In genomic region chr4:59780568-59780967, GRCm38 (mm10) we compare ENCODE assay signal across 11 mouse cellular contexts. TPM values are rescaled to one million over a fixed set of nuclear protein-coding genes. Genes with fewer than 3 reads are reported as not detected.
DNase-seq lines count a peak whose midpoint lies in the region; ATAC-seq and TF ChIP-seq lines count a peak whose summit lies in the region.
"Had no signal": no experiment of that assay in that cellular context is flagged by ENCODE, and none has a peak within 500 bp of the region (broad histone marks: within the 10 kb centered on the region; RNA-seq: fewer than 3 reads in every experiment).

No protein-coding gene starts in this region.

- no peak overlapping the region for H3K27ac ChIP-seq in hindbrain, embryonic 14.5 days
- no peak overlapping the region for H3K27ac ChIP-seq in hindbrain, embryonic 10.5 days
- no peak overlapping the region for H3K27ac ChIP-seq in lung, postnatal 0 days (ENCODE audit: low read length)
- H3K27ac ChIP-seq: liver, embryonic 15.5 days; stomach, embryonic 15.5 days had no signal

- peak; percentile 69 for DNase-seq in hindbrain, embryonic 14.5 days (ENCODE audit: low spot score)
- no peak for DNase-seq in hindbrain, embryonic 10.5 days (ENCODE audit: low spot score)
- peak; percentile 69 for DNase-seq in lung, postnatal 0 days (ENCODE audit: low spot score)
- no peak for DNase-seq in lung, postnatal 4 days
- DNase-seq in R1 (ENCODE audit: low read depth, low spot score): peak; percentile 41
- peak; percentile 61 for DNase-seq in lung, postnatal 36 days
- no peak for DNase-seq in heart, postnatal 36 days
- no peak for DNase-seq in gastrocnemius, adult 8-10 months (ENCODE audit: low spot score in 2 of 2)

- peaks cover 5% of the 10 kb centered on the region for H3K4me1 ChIP-seq in hindbrain, embryonic 14.5 days (replicated peaks; ENCODE audit: control insufficient read depth, insufficient read depth, low read length)
- peaks cover 14% of the 10 kb centered on the region for H3K4me1 ChIP-seq in hindbrain, embryonic 10.5 days (replicated peaks)
- peaks cover 4% of the 10 kb centered on the region; the same call in 1 of the 2 replicates for H3K4me1 ChIP-seq in lung, postnatal 0 days (ENCODE audit: insufficient read depth, low read depth, low read length)

- no peak for TF ChIP-seq EP300 in lung, postnatal 0 days (IDR thresholded peaks at IDR 0.05)

- peaks cover 6% of the 10 kb centered on the region; the same call in 1 of the 2 replicates for H3K36me3 ChIP-seq in hindbrain, embryonic 14.5 days (replicated peaks; ENCODE audit: control insufficient read depth, insufficient read depth)
- H3K36me3 ChIP-seq in hindbrain, embryonic 10.5 days: peaks cover 42% of the 10 kb centered on the region
- no peaks in the 10 kb centered on the region for H3K36me3 ChIP-seq in lung, postnatal 0 days (ENCODE audit: insufficient read depth, low read length)

- peak; percentile 73 for TF ChIP-seq CTCF in lung, postnatal 0 days (IDR thresholded peaks at IDR 0.05)

- WGBS in hindbrain, embryonic 14.5 days: 13% methylated on average over 1 of the region's 1 CpGs
- WGBS in hindbrain, embryonic 10.5 days: 45% methylated on average over 1 of the region's 1 CpGs
- WGBS in lung, postnatal 0 days: 20% methylated on average over 1 of the region's 1 CpGs

- intact Hi-C loops in heart, postnatal 36 days (cut with DNase I): no loop called here

- H3K9me3 ChIP-seq in hindbrain, embryonic 14.5 days (ENCODE audit: control insufficient read depth, low read length): no peaks in the 10 kb centered on the region
- H3K9me3 ChIP-seq in hindbrain, embryonic 10.5 days: no peaks in the 10 kb centered on the region
- no peaks in the 10 kb centered on the region for H3K9me3 ChIP-seq in lung, postnatal 0 days (ENCODE audit: low read length)
- H3K9me3 ChIP-seq: liver, embryonic 15.5 days; stomach, embryonic 15.5 days had no signal

- H3K4me2 ChIP-seq in hindbrain, embryonic 14.5 days (replicated peaks): no peak overlapping the region
- no peak overlapping the region for H3K4me2 ChIP-seq in lung, postnatal 0 days (replicated peaks; ENCODE audit: low read depth, low read length)
- H3K4me2 ChIP-seq: liver, embryonic 15.5 days; stomach, embryonic 15.5 days had no signal

- no peak for ATAC-seq in hindbrain, embryonic 14.5 days (ENCODE audit: low FRiP score)
- ATAC-seq in lung, postnatal 0 days: no peak

- no peak overlapping the region for H3K4me3 ChIP-seq in hindbrain, embryonic 14.5 days (replicated peaks; ENCODE audit: low read length)
- no peak overlapping the region for H3K4me3 ChIP-seq in hindbrain, embryonic 10.5 days
- no peak overlapping the region for H3K4me3 ChIP-seq in lung, postnatal 0 days (ENCODE audit: low read depth, low read length)
- H3K4me3 ChIP-seq: liver, embryonic 15.5 days; myocyte; stomach, embryonic 15.5 days had no signal

- H3K9ac ChIP-seq in hindbrain, embryonic 14.5 days: no peak overlapping the region
- H3K9ac ChIP-seq in lung, postnatal 0 days (replicated peaks; ENCODE audit: low read depth): no peak overlapping the region
- H3K9ac ChIP-seq: liver, embryonic 15.5 days; stomach, embryonic 15.5 days had no signal

- H3K27me3 ChIP-seq in hindbrain, embryonic 14.5 days (ENCODE audit: control insufficient read depth, insufficient read depth, low read length): no peaks in the 10 kb centered on the region
- H3K27me3 ChIP-seq in hindbrain, embryonic 10.5 days (ENCODE audit: insufficient read depth, poor library complexity, severe bottlenecking): no peaks in the 10 kb centered on the region
- H3K27me3 ChIP-seq in lung, postnatal 0 days (replicated peaks; ENCODE audit: insufficient read depth, low read length): no peaks in the 10 kb centered on the region
- H3K27me3 ChIP-seq: liver, embryonic 15.5 days; stomach, embryonic 15.5 days had no signal

RNA-seq across cellular contexts. Expression of gene Inip, which starts 20.8 kb away (rescaled TPM):
- polyA plus RNA-seq in hindbrain, embryonic 14.5 days (2014; fragmentation: Nextera tagmentation; extraction: Ambion mirVana): 52.2 and 52.7 TPM in 2 replicates
- 86.7 and 103 TPM in 2 replicates for polyA plus RNA-seq in hindbrain, embryonic 10.5 days (2016; fragmentation: Nextera tagmentation; extraction: Ambion mirVana)
- polyA plus RNA-seq in lung, postnatal 0 days (2015; fragmentation: Nextera tagmentation; extraction: Ambion mirVana): 25.9 and 26.8 TPM in 2 replicates
- total RNA-seq in heart, postnatal 36 days (2021): 1 to 10 TPM; 8.3 to 8.7 TPM
- 1 to 10 TPM; 2.4 to 3.8 (median 3.0) TPM for total RNA-seq in gastrocnemius, adult 8-10 months (2022)

RNA-seq across cellular contexts. Expression of gene Snx30, which starts 25.1 kb away (rescaled TPM):
- 21.9 and 29.2 TPM in 2 replicates for polyA plus RNA-seq in hindbrain, embryonic 14.5 days (2014; fragmentation: Nextera tagmentation; extraction: Ambion mirVana)
- 14.4 and 14.6 TPM in 2 replicates for polyA plus RNA-seq in hindbrain, embryonic 10.5 days (2016; fragmentation: Nextera tagmentation; extraction: Ambion mirVana)
- 12.0 and 13.2 TPM in 2 replicates for polyA plus RNA-seq in lung, postnatal 0 days (2015; fragmentation: Nextera tagmentation; extraction: Ambion mirVana)
- 1 to 10 TPM; 5.6 to 6.4 TPM for total RNA-seq in heart, postnatal 36 days (2021)
- total RNA-seq in gastrocnemius, adult 8-10 months (2022): 1 to 10 TPM; 2.9 to 4.5 (median 3.8) TPM

Comparison
In these comparisons a context has a peak if more than half of its experiments do, and no peak if none do; other contexts are left out.
1. DNase-seq: peak in hindbrain, embryonic 14.5 days (single experiment), lung, postnatal 0 days (single experiment), R1 (single experiment) and lung, postnatal 36 days (single experiment); none in hindbrain, embryonic 10.5 days (single experiment), lung, postnatal 4 days (0 of 2), heart, postnatal 36 days (0 of 2) and gastrocnemius, adult 8-10 months (0 of 2).